Comparison of ENCODE assay signal across 8 mouse cellular contexts in the genomic region with DNA sequence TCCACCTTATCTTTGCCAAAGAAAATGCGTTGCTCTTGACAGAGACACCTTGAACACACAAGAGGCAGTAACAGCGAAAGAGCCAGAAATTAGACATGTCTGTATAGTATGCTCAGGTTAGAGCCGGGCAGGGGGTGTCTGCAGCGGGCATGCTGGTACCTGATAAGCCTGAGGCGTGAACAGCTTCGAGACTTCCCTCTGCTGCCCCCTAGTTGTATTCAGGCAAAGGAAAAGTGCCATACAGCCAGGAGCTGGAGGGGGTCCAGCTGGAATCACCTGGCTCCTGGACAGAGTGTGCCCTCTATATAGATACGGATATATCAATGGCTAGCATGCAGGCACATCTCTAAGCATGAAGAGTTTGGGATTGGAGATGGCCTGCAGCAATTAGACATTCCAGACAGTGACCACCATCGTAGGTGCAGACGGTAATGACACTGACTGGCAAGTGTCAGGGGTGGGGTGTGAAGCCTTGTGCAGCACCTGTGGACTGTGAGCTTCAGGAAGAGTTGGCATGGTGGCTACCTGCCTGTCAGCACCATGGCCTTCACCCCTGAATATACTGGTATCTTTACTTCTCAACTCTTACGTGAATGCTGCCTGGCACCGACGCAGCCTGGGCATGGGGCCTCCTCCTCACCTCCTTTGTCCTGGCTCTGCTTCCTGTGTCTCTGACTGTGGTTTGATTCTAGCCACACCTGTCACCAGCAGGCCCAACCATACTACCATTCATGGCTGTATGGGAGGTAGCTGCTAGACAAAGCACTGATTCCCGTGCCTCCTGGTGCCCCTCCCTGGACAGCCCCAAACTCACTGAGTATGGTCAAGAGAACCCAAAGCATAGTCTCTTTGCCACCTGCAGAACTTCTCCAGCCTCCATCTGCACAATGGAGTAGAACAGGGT. TPM values are rescaled to one million over a fixed set of nuclear protein-coding genes. Genes with fewer than 3 reads are reported as not detected.
DNase-seq lines count a peak whose midpoint lies in the region; ATAC-seq and TF ChIP-seq lines count a peak whose summit lies in the region.

No protein-coding gene starts in this region.

- no peaks in the 10 kb centered on the region; the same call in 1 of the 2 replicates for H3K36me3 ChIP-seq in heart, adult 2 months (ENCODE audit: control insufficient read depth, insufficient read depth, low read length)
- H3K36me3 ChIP-seq in heart, embryonic 12.5 days, result no peaks in the 10 kb centered on the region

- H3K27me3 ChIP-seq in heart, adult 2 months (ENCODE audit: control insufficient read depth, insufficient read depth, low read length), result no peaks in the 10 kb centered on the region
- H3K27me3 ChIP-seq in heart, embryonic 12.5 days (replicated peaks), result no peaks in the 10 kb centered on the region

- no peak overlapping the region for H3K27ac ChIP-seq in heart, adult 2 months
- no peak overlapping the region for H3K27ac ChIP-seq in heart, embryonic 12.5 days (ENCODE audit: poor library complexity, severe bottlenecking)

- no peak for ATAC-seq in heart, embryonic 12.5 days (ENCODE audit: insufficient number of reproducible peaks, low FRiP score)

- 0 out of 2 replicates have a peak, but pooled peaks have one; percentile 23 for TF ChIP-seq EP300 in heart, adult 2 months (IDR thresholded peaks at IDR 0.05; ENCODE audit: insufficient read depth, low read depth, low read length)

- H3K79me2 ChIP-seq in heart, adult 2 months (replicated peaks; ENCODE audit: control insufficient read depth, insufficient read depth, low read length), result peaks cover 16% of the 10 kb centered on the region

- H3K9ac ChIP-seq in heart, adult 2 months (ENCODE audit: low read depth, low read length), result no peak overlapping the region
- H3K9ac ChIP-seq in heart, embryonic 12.5 days, result no peak overlapping the region

- TF ChIP-seq POLR2A in heart, adult 2 months (IDR thresholded peaks at IDR 0.05; ENCODE audit: insufficient read depth, low read depth, low read length), result no peak

- DNase-seq in heart, adult 2 months, result peak; percentile 40 to 58
- DNase-seq in ES-CJ7 (ENCODE audit: low read depth, low spot score), result peak; percentile 27
- DNase-seq in cerebellum, adult 9-11 months, result peak; percentile 48
- DNase-seq in kidney, postnatal 10 days, result peak; percentile 65
- peak; percentile 59 for DNase-seq in retina, embryonic 14.5 days (ENCODE audit: low spot score)
- no peak for DNase-seq in left cerebral cortex, postnatal 14 days (ENCODE audit: low spot score in 2 of 2)
- DNase-seq in layer of hippocampus, postnatal 14 days (ENCODE audit: low spot score in 2 of 2), result no peak

- 54% methylated on average over 13 of the region's 13 CpGs for WGBS in heart, adult 2 months
- 56% methylated on average over 13 of the region's 13 CpGs for WGBS in heart, embryonic 12.5 days

- H3K4me3 ChIP-seq in heart, adult 2 months, result no peak overlapping the region
- H3K4me3 ChIP-seq in heart, embryonic 12.5 days, result no peak overlapping the region

- no peaks in the 10 kb centered on the region for H3K9me3 ChIP-seq in heart, embryonic 12.5 days (replicated peaks)

- peaks cover 50% of the 10 kb centered on the region for H3K4me1 ChIP-seq in heart, adult 2 months (ENCODE audit: control insufficient read depth, insufficient read depth, low read length)
- peaks cover 77% of the 10 kb centered on the region for H3K4me1 ChIP-seq in heart, embryonic 12.5 days (replicated peaks)

- H3K4me2 ChIP-seq in heart, embryonic 12.5 days, result no peak overlapping the region

- peak; percentile 77 for TF ChIP-seq CTCF in heart, adult 2 months (IDR thresholded peaks at IDR 0.05)

- intact Hi-C loops in heart, adult 2 months (cut with DNase I), result no loop called here
- intact Hi-C loops in left cerebral cortex, postnatal 14 days (cut with DNase I), result no loop called here

RNA-seq across cellular contexts. Expression of gene Rxra, which starts 54.0 kb away (rescaled TPM):
- 10 to 100 TPM; 45.1 to 52.0 TPM for total RNA-seq in heart, adult 2 months (2021)
- polyA plus RNA-seq in heart, adult 2 months (2012; rRNA removed), result 42.7 and 52.6 TPM in 2 replicates
- 7.8 and 8.6 TPM in 2 replicates for polyA plus RNA-seq in heart, embryonic 12.5 days (2016; fragmentation: Nextera tagmentation; extraction: Ambion mirVana)
- total RNA-seq in left cerebral cortex, postnatal 14 days (2021), result 10 to 100 TPM; 15.6 to 16.2 TPM
- 10 to 100 TPM; 19.4 to 21.0 TPM for total RNA-seq in layer of hippocampus, postnatal 14 days (2021)

Comparison
In these comparisons a context has a peak if more than half of its experiments do, and no peak if none do; other contexts are left out.
1. DNase-seq: peak in heart, adult 2 months (2 of 2), ES-CJ7 (single experiment), cerebellum, adult 9-11 months (single experiment), kidney, postnatal 10 days (single experiment) and retina, embryonic 14.5 days (single experiment); none in left cerebral cortex, postnatal 14 days (0 of 2) and layer of hippocampus, postnatal 14 days (0 of 2).